18 mouse cellular contexts compared by ENCODE assay signal in genomic region chr8:8562268-8562667, GRCm38 (mm10).
"Had no signal": no experiment of that assay in that cellular context is flagged by ENCODE, and none has a peak within 500 bp of the region (broad histone marks: within the 10 kb centered on the region; RNA-seq: fewer than 3 reads in every experiment).

No protein-coding gene starts in this region.

- H3K27me3 ChIP-seq: limb, embryonic 12.5 days; limb, embryonic 15.5 days; stomach, embryonic 15.5 days had no signal

- H3K4me1 ChIP-seq: midbrain, embryonic 12.5 days; midbrain, embryonic 15.5 days; stomach, embryonic 15.5 days had no signal

- H3K36me3 ChIP-seq: limb, embryonic 12.5 days; limb, embryonic 15.5 days; midbrain, embryonic 12.5 days; midbrain, embryonic 15.5 days; stomach, embryonic 15.5 days had no signal

- H3K4me2 ChIP-seq: limb, embryonic 12.5 days; limb, embryonic 15.5 days; liver, embryonic 11.5 days; lung, embryonic 14.5 days; midbrain, embryonic 12.5 days; midbrain, embryonic 15.5 days; stomach, embryonic 15.5 days had no signal

- DNase-seq: kidney, adult 18-20 months; kidney, adult 9 months; kidney, postnatal 14 days; kidney, postnatal 4 days; left cerebral cortex, postnatal 4 days; liver, postnatal 0 days; lung, embryonic 14.5 days; spleen, adult 18-20 months; thymus, adult 18-20 months; thymus, postnatal 36 days had no signal

- H3K4me3 ChIP-seq: limb, embryonic 12.5 days; limb, embryonic 15.5 days; midbrain, embryonic 12.5 days; midbrain, embryonic 15.5 days; stomach, embryonic 15.5 days had no signal

- H3K27ac ChIP-seq: limb, embryonic 12.5 days; limb, embryonic 15.5 days; liver, embryonic 14.5 days; macrophage; midbrain, embryonic 12.5 days; midbrain, embryonic 15.5 days; stomach, embryonic 15.5 days had no signal
